Mouse (Mus musculus) embryonic stem cell, embryonic (primary cell): ENCODE measurements around the gene Slc5a4b.
"Not testable (repeated sequence)": the region's sequence is repeated elsewhere in the genome, so short reads cannot be mapped to it uniquely, and the experiment has no call there.

Source experiments
- CTCF ChIA-PET, 4 experiments: fragments of 300-600 bp in 2 of 4; fragments of 350-600 bp in 2 of 4; sonication (Branson Sonifier 250); formaldehyde crosslinking; loops; one replicate each; lab custom pipeline; 2022; ENCODE audit warnings: inconsistent platforms in 2 of 4; lab: Charles Lee
- POLR2A ChIA-PET, 4 experiments: fragments of 300-600 bp in 2 of 4; fragments of 350-600 bp in 2 of 4; sonication (Branson Sonifier 250); formaldehyde crosslinking; loops; one replicate each; lab custom pipeline; 2022; ENCODE audit warnings: antibody characterized with exemption in 4 of 4, inconsistent platforms in 1 of 4; lab: Charles Lee

The Slc5a4b gene

DNA sequence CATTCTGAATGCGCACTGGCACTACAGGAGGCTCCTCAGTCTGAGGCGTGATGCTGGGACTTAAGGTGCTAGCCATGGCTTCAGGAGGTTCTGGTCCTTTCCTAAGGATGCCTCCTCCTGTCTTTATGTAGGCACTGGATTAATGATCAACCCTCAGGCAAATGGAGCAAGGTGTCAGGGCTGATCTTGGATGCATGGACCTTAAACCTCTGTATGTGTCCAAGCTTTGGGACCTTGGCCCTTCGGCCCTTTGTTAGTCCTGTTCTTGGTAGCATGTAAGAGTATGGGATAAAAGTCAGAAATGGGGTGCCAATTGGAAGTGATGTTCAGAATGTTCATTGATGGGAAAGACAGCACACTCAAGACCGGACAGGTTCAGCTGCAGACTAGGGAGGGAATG is at the start of gene Slc5a4b:
Gene Slc5a4b, minus strand, starts transcription at position 101 of the 400 bp plus-strand sequence.
- CTCF ChIA-PET, result interaction anchor here in 1 of 4 experiments (0.5 kb wide), 1 partner anchor 160 kb away, joined by 4 read pairs; no protein-coding TSS in a partner anchor
- POLR2A ChIA-PET, result no interaction called here

DNA sequence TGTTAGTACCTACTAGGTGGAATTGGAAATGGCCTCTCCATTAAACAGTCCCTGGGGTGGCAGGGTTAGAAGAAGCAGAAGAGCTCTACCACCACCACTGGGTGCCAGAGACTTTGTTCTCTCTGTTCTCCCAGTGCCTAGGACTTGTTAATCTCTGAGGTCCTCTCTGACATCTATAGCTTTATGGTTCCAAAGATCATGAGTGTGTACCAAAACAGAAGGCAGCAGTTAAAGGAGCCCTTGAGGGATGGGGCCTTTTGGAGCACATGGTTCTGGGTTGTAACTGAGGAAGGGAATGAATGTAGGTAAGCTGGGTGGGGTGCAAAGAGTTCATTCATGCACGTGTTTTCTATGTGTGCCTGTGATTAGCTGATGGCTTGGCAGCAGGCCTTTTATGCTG is 47.2 kb upstream of the Slc5a4b start:
- CTCF ChIA-PET, result interaction anchor here (0.6 to 1.5 kb wide), 5 partner anchors 32 to 275 kb away, joined by 3 to 7 read pairs (median 3); no protein-coding TSS in a partner anchor

DNA sequence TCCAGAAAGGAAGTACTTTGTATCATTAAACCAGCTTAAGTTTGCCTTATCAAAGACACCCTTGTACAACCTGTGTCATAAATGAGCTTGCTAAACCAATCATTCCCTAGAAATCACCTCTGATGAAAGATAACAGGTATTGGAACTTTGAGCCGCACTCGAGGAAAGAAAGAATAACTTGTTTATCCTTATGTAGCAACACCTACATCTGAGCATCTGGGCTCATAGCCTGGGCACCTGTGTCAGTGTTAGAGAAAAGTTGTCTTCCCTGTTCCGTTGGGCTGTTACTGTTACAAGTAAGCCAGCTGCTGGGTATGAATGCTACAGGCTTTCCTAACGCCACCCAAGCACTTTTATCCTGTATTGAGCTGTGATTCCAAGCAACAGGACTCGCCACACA is 46.8 kb upstream of the Slc5a4b start:
- ChIA-PET CTCF (interaction anchor here in 2 of 4 experiments (0.6 to 1.5 kb wide), 4 partner anchors 33 to 275 kb away, joined by 3 to 7 read pairs (median 4); no protein-coding TSS in a partner anchor), POLR2A (interaction anchor here in 1 of 4 experiments (0.5 to 0.8 kb wide), 2 partner anchors 9 to 126 kb away, joined by 3 to 4 read pairs; no protein-coding TSS in a partner anchor)

More for the DNA sequence above, 47.2 kb upstream of the Slc5a4b start:
- POLR2A ChIA-PET, result interaction anchor here in 1 of 4 experiments (0.8 kb wide), 1 partner anchor 126 kb away, joined by 3 read pairs; no protein-coding TSS in a partner anchor

DNA sequence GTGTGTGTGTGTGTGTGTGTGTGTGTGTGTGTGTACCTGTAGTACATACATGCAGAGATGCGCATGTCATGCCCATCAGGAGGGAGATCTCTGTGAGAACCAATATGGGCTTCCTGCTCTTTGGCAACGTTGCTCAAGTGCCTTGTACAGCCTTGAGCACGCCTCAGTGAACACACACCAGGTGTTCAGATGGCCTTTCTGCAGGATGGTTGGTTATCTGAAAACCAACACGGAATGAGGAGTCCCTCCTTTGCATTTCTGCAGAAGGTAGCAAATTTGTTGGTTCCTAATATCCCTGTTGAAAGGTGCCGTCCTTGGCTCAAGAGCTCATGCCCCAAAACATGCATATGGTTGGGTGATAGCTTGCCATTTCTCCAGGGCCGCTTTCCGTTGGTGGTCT is 45.1 kb upstream of the Slc5a4b start:
- ChIA-PET CTCF (interaction anchor here in 1 of 4 experiments (0.6 kb wide), 2 partner anchors 76 to 412 kb away, joined by 4 to 5 read pairs; no protein-coding TSS in a partner anchor), POLR2A (no interaction called here)

DNA sequence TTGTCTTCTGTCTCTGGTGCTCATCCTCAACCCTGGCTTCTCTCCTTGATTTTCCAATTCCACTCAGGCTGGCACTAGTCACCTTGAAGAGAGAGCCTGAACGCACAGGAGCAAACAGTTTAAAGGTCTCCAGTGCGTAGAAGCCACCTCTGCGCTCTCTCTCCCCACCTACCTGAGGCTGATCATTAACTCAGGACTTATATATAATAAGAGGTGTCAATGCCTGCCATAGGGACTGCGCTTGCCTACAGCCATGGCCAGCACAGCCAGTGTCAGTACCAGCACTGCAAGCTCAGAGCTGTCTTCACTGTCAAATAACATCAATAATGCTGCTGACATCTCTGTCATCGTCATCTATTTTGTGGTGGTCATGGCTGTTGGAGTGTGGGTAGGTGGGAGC is 36.5 kb upstream of the Slc5a4b start, which contains the start of gene Slc5a4a:
Gene Slc5a4a, plus strand, starts transcription at position 174 of the 400 bp plus-strand sequence.
- CTCF ChIA-PET, result interaction anchor here in 1 of 4 experiments (0.7 kb wide), 1 partner anchor 97 kb away, joined by 4 read pairs; no protein-coding TSS in a partner anchor

DNA sequence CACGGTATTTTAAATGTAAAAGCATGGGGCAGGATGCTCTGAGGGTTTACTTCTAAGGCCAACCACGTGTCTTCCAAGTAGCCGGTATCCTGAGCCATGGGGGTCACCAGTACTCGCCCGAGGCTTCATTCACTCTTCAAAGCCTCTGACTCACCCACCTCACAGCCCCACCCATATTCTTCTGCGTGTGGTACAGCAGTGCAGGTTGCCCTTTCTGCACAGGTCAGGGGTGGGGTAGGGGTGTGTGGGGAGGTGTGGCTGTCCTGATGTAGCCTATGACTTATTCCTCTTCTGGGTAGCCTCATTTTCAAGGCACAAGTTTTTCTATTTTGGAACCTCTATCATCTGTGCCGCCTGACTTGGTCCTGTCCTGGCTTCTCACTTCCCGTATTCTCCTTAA is 36.1 kb upstream of the Slc5a4b start:
- POLR2A ChIA-PET, result no interaction called here
- CTCF ChIA-PET, result interaction anchor here in 1 of 4 experiments (0.7 kb wide), 1 partner anchor 55 kb away, joined by 3 read pairs; no protein-coding TSS in a partner anchor

More for the DNA sequence above, 36.5 kb upstream of the Slc5a4b start, which contains the start of gene Slc5a4a:
- POLR2A ChIA-PET, result no interaction called here

DNA sequence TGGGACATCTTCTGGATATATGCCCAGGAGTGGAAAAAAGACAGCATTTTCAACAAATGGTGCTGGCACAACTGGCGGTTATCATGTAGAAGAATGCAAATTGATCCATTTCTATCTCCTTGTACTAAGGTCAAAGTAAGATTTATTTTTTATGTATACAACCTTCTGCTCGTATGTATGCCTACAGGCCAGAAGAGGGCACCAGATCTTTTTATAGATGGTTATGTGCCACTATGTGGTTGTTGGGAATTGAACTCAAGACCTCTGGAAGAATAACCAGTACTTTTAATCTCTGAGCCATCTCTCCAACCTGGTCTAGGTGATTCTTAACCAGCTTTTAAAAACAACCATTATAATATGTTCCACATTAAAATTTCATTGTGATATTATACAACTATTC is 25.6 kb upstream of the Slc5a4b start:
- ChIA-PET POLR2A (no interaction called here), CTCF (interaction anchor here in 1 of 4 experiments (2.1 to 2.7 kb wide), 2 partner anchors 18 to 65 kb away, joined by 4 to 11 read pairs; no protein-coding TSS in a partner anchor)

DNA sequence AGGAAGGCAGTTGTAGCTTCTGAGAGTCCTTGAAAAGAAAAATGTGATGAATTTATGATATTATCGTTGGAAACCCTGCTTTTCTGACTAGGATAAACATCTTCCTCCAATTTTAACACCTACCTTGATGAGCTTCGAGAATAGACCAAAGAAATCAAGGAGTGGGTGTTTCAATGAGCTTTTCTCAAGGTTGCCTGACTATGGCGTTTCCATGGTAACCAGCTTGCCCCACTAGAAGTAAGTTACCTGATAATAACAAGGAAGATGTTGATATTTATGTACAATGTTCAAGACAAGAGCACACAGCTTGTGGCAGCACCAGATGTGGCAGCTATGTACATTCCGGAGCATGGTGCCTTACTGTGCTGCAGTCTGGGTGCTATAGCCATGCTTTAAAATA is 21.7 kb upstream of the Slc5a4b start:
- CTCF ChIA-PET, result interaction anchor here in 3 of 4 experiments (0.6 to 1.4 kb wide), 5 partner anchors 14 to 271 kb away, joined by 3 to 8 read pairs (median 4); no protein-coding TSS in a partner anchor

DNA sequence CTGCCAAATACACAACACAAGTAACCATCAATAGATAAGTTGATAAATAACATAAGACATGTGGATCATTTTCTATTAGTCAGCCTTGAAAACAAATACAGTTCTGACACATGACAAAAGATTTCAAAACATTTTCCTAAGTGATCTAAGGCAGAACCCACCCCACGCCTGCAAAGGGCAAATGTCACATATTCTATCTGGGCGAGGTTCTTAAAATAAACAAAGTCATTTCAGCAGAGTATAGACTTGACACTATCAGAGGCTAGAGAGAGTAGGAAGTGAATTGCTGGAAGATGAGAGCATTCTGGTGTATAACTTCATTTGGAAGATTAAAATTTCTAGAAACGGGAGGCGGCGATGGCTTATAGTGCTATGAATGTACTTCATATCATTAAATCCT is 10.7 kb upstream of the Slc5a4b start:
- POLR2A ChIA-PET, result no interaction called here

More for the DNA sequence above, 21.7 kb upstream of the Slc5a4b start:
- POLR2A ChIA-PET, result interaction anchor here in 1 of 4 experiments (0.7 kb wide), 1 partner anchor 126 kb away, joined by 3 read pairs; no protein-coding TSS in a partner anchor

DNA sequence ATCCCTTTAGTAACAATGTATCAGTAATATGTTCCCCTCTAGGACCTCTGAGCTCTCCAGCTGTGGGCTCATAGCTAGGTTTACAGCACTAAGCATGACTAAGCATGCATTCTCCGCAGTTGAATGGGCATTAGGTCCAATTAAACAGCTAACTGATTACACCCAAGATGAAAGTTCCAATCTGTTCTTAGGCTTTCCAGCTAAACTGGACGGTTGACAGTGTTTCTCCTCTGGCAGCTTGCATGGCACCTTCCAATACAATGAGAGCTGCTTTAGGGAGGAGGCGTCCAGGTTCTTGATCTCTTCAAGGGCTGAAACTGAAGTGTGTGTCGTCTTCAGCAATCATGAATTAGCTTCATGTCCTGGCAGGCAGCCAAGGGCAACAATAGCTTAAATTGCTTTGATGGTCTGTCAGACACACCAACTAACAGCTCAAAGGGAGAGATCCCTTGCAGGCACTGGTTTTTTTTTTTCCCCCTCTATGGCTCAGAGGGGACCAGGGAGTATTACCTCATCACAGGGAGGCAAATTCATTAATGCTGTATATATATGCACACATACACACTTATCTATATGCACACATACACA is 9.5 kb upstream of the Slc5a4b start:
- ChIA-PET POLR2A (interaction anchor here in 2 of 4 experiments (0.5 kb wide), 2 partner anchors 138 to 169 kb away, joined by 4 read pairs; no protein-coding TSS in a partner anchor), CTCF (interaction anchor here in 2 of 4 experiments (0.6 to 3.5 kb wide), 7 partner anchors 9 to 608 kb away, joined by 3 to 35 read pairs (median 3); no protein-coding TSS in a partner anchor)

More for the DNA sequence above, 10.7 kb upstream of the Slc5a4b start:
- CTCF ChIA-PET, result no interaction called here

DNA sequence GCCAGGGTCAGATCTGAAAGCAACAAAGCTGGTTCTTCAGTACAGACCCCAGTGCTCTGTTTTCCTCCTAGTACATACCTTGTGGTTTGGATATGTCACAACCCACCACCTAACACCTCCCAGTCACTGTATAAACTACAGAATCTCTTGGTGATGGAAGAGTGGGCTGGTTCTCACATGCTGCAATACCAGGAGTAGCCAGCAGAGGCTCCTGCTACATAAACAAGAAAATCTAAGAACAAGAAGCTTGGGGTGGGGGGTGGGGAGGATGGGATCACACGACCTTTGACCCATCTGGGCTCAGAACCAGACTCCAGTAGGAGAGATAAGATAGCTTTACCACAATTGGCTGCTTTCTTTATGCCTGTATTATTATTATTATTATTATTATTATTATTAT is 8.0 kb upstream of the Slc5a4b start:
- ChIA-PET POLR2A (interaction anchor here in 2 of 4 experiments (0.7 to 1.3 kb wide), 3 partner anchors 10 to 259 kb away, joined by 4 to 6 read pairs (median 4); partner anchors contain the start of gene Mif (in 1 of the 2)), CTCF (interaction anchor here (0.6 to 3.5 kb wide), 41 partner anchors 8 to 1206 kb away, joined by 3 to 35 read pairs (median 4); partner anchors contain the start of genes Prmt2 (in 2 of the 4) and Zfp280b (in 1 of the 4))

DNA sequence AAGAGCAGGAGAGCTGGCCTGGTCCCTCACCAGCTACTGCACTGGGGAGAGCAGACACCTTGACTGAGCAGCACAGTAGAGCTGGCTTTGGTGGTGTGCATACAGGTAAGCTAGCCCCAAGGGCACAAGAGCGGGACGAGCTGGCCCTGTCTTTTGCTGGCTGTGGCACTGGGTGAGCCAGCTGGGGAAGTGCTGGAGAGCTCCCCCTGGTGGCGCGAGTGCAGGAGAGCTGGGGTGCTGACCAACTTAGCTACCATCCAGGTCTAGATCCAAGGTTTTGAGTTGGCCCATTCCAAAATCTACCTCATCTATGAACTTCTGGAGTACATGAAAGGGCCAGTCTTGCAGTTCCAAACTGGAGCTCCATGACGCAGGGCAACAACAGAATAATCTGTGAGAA is 7.2 kb upstream of the Slc5a4b start:
- POLR2A ChIA-PET, result interaction anchor here in 3 of 4 experiments (0.5 to 0.9 kb wide), 5 partner anchors 90 to 258 kb away, joined by 3 to 4 read pairs (median 3); partner anchors contain the start of gene Mif (in 1 of the 3)

DNA sequence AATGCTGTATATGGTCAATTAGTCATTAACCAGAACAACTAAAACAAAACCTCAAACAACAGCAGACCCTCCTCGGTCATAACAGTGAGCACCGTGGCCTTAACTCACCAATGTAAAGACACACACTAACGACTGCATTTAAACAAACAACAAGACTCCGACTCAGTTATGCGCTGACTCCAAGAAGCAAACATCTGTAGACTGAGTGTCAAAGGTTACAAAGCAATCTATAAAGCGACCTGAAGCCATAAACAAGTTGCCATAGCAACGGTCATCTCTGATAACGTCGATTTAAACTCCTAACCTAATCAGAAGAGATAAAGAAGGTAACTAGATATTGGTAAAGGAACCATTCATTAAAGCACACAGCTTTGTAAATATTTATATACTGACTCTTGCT is 13.4 kb downstream of the Slc5a4b start:
- POLR2A ChIA-PET, result no interaction called here
- CTCF ChIA-PET, result no interaction called here

More for the DNA sequence above, 7.2 kb upstream of the Slc5a4b start:
- CTCF ChIA-PET, result interaction anchor here (0.5 to 3.5 kb wide), 73 partner anchors 8 to 952 kb away, joined by 3 to 35 read pairs (median 4); partner anchors contain the start of genes Col6a1 (in 1 of the 4), Ddt (in 1 of the 4), Gm5134 (in 1 of the 4) and Prmt2 (in 1 of the 4)

DNA sequence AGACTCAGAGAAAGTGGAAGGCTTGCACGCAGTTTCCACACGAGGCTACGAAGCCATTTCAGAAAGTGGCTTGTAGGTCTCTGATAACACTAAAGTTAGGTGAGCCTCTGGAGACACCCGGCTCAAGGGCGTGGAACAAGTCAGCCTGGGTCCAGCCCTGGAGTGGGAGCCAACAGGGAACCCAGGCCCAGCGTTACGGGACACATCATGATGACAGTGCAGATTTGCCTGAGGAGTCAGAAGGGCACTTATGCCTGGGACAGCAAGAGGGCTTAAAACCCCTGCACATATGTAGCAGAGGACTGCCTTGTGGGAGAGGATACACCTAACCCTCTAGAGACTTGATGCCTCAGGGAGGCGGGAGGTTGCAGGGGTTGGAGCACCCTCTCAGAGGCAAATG is 14.2 kb downstream of the Slc5a4b start:
- ChIA-PET POLR2A (interaction anchor here in 1 of 4 experiments (0.6 to 1.3 kb wide), 2 partner anchors 44 to 229 kb away, joined by 3 read pairs; no protein-coding TSS in a partner anchor), CTCF (no interaction called here)

DNA sequence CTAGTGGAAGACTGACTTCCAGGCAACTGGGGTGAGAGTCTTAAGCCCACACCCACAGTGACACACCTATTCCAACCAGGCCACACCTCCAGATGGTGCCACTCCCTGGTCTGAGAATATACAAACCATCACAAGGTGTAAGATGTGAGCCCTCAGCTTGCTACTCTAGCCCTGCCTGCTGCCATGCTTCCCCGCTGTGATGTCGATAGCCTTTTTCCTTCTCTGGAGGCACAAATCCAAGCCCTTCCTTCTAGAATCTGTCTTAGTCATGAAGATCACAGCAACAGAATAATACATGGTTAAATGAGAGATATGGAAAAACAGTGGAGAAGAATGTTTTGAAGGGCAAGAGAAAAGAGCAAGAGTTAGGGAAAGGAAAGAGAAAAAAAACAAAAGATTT is 33.8 kb downstream of the Slc5a4b start:
- CTCF ChIA-PET, result interaction anchor here in 1 of 4 experiments (1.6 kb wide), 1 partner anchor 41 kb away, joined by 4 read pairs; no protein-coding TSS in a partner anchor
- POLR2A ChIA-PET, result not testable (repeated sequence)

DNA sequence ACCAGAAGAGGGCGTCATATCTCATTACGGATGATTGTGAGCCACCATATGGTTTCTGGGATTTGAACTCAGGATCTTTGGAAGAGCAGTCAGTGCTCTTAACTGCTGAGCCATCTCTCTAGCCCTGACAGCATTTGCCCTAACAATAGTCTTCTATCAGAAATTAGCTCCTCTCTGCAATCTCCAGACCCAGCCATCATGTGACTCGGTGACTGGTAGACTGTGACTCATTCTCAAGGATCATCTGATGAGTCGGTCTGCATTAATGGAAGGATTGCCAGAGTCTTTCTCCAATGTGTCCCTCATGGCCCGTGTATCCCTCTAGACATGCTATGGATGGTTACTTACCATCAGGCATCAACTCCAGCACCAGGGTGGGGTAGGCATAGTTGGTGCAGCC is 38.7 kb downstream of the Slc5a4b start:
- POLR2A ChIA-PET, result not testable (repeated sequence)
- CTCF ChIA-PET, result interaction anchor here in 2 of 4 experiments (1.1 to 2.0 kb wide), 2 partner anchors 9 kb away, joined by 3 to 7 read pairs; no protein-coding TSS in a partner anchor

DNA sequence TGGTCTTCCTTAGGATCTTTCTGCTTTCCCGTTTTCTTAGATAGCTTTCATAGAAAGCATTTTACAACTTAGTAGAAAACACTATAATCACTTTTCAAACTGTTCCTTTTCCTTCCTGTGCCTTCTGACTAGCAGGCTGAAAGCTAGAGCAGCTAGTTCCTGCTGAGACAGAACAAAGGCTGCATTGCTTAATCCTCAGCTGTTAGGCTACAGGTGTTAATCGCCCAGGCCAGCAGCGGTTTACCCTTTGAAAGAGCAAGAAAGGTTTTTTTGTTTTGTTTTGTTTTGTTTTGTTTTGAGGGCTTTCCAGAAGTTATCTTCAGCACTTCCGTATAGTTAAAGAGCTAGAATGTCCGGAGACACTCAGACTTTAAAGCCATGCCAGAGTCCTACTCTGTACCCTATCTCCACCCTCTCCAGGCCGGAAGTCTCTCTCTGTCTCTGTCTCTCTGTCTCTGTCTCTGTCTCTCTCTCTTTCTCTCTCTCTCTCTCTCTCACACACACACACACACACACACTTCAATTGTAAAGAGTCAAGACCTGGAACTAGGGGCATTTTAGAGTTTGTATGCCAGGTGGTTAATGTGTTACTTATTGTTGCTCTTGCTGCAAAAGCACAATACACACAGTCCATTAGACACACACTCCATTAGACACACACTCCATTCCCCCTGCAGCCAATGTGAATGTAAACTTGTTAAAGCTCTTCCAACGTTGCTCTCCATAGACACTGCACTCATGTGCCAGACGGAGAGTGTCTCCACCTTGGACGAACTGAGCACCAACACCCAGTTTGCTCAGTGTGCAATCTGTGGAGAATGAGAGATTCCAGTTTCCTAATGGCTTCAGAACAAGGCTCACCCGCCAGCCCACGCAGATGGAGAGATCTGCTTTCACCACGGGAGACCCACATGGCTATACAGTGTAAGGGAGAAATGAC is 42.8 kb downstream of the Slc5a4b start:
- POLR2A ChIA-PET, result interaction anchor here in 3 of 4 experiments (0.7 to 2.1 kb wide), 7 partner anchors 22 to 360 kb away, joined by 3 to 4 read pairs (median 3); no protein-coding TSS in a partner anchor
- CTCF ChIA-PET, result interaction anchor here in 2 of 4 experiments (0.6 to 1.2 kb wide), 5 partner anchors 31 to 170 kb away, joined by 3 to 6 read pairs (median 3); partner anchors contain the start of gene Prmt2 (in 1 of the 2)
